Mouse (Mus musculus) testis, adult 2 months (tissue): ENCODE results near the gene Adcy10.
A peak's percentile ranks its signal among the peaks of the same experiment; 100 is the strongest.

ENCODE experiments used
- CTCF ChIP-seq: fragments of 200-500 bp; IDR thresholded peaks from 2 replicates; pipeline ENCODE4 v1.5.1; 2012; ENCODE audit warnings: low read depth, mild to moderate bottlenecking, inconsistent platforms, low read length, moderate library complexity; ENCODE audit not compliant: control insufficient read depth, insufficient read depth, insufficient replicate concordance
- POLR2A ChIP-seq: fragments of 200-500 bp; IDR thresholded peaks from 2 replicates; pipeline ENCODE4 v1.6.1; 2012; ENCODE audit warnings: low read depth, mild to moderate bottlenecking, inconsistent platforms, low read length, moderate library complexity; ENCODE audit not compliant: control insufficient read depth

- peak; percentile 72; the same call in 1 of the 2 replicates for TF ChIP-seq POLR2A
- no peak for TF ChIP-seq CTCF
Observed at GRCm38 (mm10) chr1:165618201-165618624, 133.2 kb downstream of the Adcy10 start.
